Mouse (Mus musculus): ENCODE data around the gene Fat3.
A peak's percentile ranks its signal among the peaks of the same experiment; 100 is the strongest.

DNA sequence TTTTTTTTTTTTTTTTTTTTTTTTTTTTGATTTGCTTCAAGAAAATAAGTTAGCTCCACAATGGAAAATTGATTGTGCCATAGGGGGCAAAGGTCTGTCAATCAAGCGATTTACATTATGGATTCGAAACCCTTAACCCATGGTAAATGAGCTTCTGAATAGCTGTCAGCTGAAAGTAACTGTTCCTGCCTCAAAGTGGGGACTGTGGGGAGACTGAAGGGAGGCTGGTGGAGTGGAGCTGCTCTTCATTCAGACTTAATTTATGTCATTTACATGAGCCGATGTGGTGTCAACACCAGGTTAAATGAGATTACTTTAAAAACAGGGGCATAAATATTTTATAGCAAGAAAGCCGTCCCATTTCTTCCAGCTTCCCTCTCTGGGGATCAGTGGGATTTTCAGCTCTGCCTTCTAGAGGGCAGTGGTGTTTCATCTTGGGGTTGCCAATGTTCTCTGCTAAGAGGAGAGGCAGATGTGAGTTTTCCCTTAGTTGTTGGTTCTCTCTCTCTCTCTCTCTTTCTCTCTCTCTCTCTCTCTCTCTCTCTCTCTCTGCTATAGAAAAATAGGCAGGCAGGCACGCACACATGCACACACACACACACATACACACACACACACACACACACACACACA lies 581.6 kb downstream of the Fat3 start:
- peak; percentile 58; the same call in 1 of the 2 replicates for TF ChIP-seq CTCF (IDR thresholded peaks at IDR 0.05; ENCODE audit: borderline replicate concordance, extremely low read depth, insufficient read depth, insufficient read length)
- no peak for TF ChIP-seq POLR2A (IDR thresholded peaks at IDR 0.05; ENCODE audit: borderline replicate concordance, extremely low read depth, insufficient read depth, insufficient read length, poor library complexity, severe bottlenecking)

All from brain, embryonic 14.5 days (tissue).